Comparison of ENCODE assay signal across 16 mouse cellular contexts in genomic region chr17:34798071-34798470, GRCm38 (mm10). TPM values are rescaled to one million over a fixed set of nuclear protein-coding genes. Genes with fewer than 3 reads are reported as not detected.
DNase-seq lines count a peak whose midpoint lies in the region; ATAC-seq and TF ChIP-seq lines count a peak whose summit lies in the region.
"Not testable (repeated sequence)": the region's sequence is repeated elsewhere in the genome, so short reads cannot be mapped to it uniquely, and the experiment has no call there.
"Had no signal": no experiment of that assay in that cellular context is flagged by ENCODE, and none has a peak within 500 bp of the region (broad histone marks: within the 10 kb centered on the region; RNA-seq: fewer than 3 reads in every experiment).

No protein-coding gene starts in this region.

- not testable (repeated sequence) for ATAC-seq in stomach, postnatal 0 days (ENCODE audit: low FRiP score, low TSS enrichment)

- not testable (repeated sequence) for TF ChIP-seq EP300 in stomach, postnatal 0 days (optimal IDR thresholded peaks at IDR 0.05)

- H3K27ac ChIP-seq in limb, embryonic 10.5 days; stomach, postnatal 0 days (replicated peaks): not testable (repeated sequence)

- not testable (repeated sequence) for H3K4me1 ChIP-seq in limb, embryonic 10.5 days; stomach, postnatal 0 days (replicated peaks; ENCODE audit: control insufficient read depth, insufficient read depth)

- H3K4me3 ChIP-seq in limb, embryonic 10.5 days; stomach, postnatal 0 days (ENCODE audit: low read depth, low read length): not testable (repeated sequence)

- 80% methylated on average over 7 of the region's 7 CpGs for WGBS in limb, embryonic 10.5 days
- 88% methylated on average over 6 of the region's 7 CpGs for WGBS in stomach, postnatal 0 days

- H3K4me2 ChIP-seq in stomach, postnatal 0 days (replicated peaks; ENCODE audit: low read depth) = not testable (repeated sequence)

- H3K36me3 ChIP-seq in limb, embryonic 10.5 days; stomach, postnatal 0 days (ENCODE audit: control insufficient read depth, insufficient read depth, low read length): not testable (repeated sequence)

- H3K9me3 ChIP-seq in limb, embryonic 10.5 days (replicated peaks); stomach, postnatal 0 days (ENCODE audit: control insufficient read depth, low read length): not testable (repeated sequence)

- not testable (repeated sequence) for H3K27me3 ChIP-seq in limb, embryonic 10.5 days (ENCODE audit: low read depth, poor library complexity, severe bottlenecking); stomach, postnatal 0 days (ENCODE audit: control insufficient read depth, insufficient read depth, low read length)

- DNase-seq in adrenal gland, adult 2 months = peak; percentile 53
- DNase-seq in adrenal gland, postnatal 14 days = peak; percentile 70
- peak; percentile 49 to 63 for DNase-seq in adrenal gland, postnatal 36 days
- DNase-seq in heart, adult 11 months = peak; percentile 73
- DNase-seq in limb, embryonic 10.5 days (ENCODE audit: low spot score) = peak; percentile 26
- DNase-seq in stomach, postnatal 0 days (ENCODE audit: low spot score) = peak; percentile 7

- H3K9ac ChIP-seq in stomach, postnatal 0 days (ENCODE audit: low read length) = not testable (repeated sequence)

- not testable (repeated sequence) for TF ChIP-seq CTCF in stomach, postnatal 0 days (IDR thresholded peaks at IDR 0.05; ENCODE audit: low read depth)

RNA-seq across cellular contexts. Expression of gene Cyp21a1, which starts 6.3 kb away (rescaled TPM):
- total RNA-seq in adrenal gland, adult 2 months (2021) = over 10,000 TPM in 1 of 2 experiments, 1,000 to 10,000 TPM in 1; 5,616 to 11,133 TPM
- polyA plus RNA-seq in adrenal gland, adult 2 months (2012; rRNA removed) = 14,410 and 19,594 TPM in 2 replicates
- total RNA-seq in adrenal gland, postnatal 14 days (2021) = 3,653 and 3,825 TPM in 2 replicates
- total RNA-seq in adrenal gland, postnatal 36 days (2021) = 1,000 to 10,000 TPM; 6,006 to 9,312 TPM
- polyA plus RNA-seq in limb, embryonic 10.5 days (2016; fragmentation: Nextera tagmentation; extraction: Ambion mirVana) = not detected in 2 replicates
- polyA plus RNA-seq in stomach, postnatal 0 days (2015; fragmentation: Nextera tagmentation; extraction: Ambion mirVana) = 0.06 TPM in 1 of 2 replicates, not detected in the other
- total RNA-seq: common myeloid progenitor, adult 5-6 weeks; forebrain, postnatal 0 days; MEL had no signal
- polyA plus RNA-seq: C2C12; embryonic facial prominence, embryonic 11.5 days; embryonic facial prominence, embryonic 13.5 days; erythroblast, embryonic 14.5 days; forebrain, embryonic 10.5 days; forebrain, embryonic 13.5 days; forebrain, embryonic 15.5 days; forebrain, postnatal 0 days had no signal

RNA-seq across cellular contexts. Expression of gene Stk19, which starts 38.7 kb away (rescaled TPM):
- total RNA-seq in adrenal gland, adult 2 months (2021) = 10 to 100 TPM; 38.5 to 55.1 TPM
- 139 and 176 TPM in 2 replicates for polyA plus RNA-seq in adrenal gland, adult 2 months (2012; rRNA removed)
- total RNA-seq in adrenal gland, postnatal 14 days (2021) = 38.0 and 38.6 TPM in 2 replicates
- total RNA-seq in adrenal gland, postnatal 36 days (2021) = 10 to 100 TPM; 35.8 to 57.5 TPM
- 23.3 and 28.6 TPM in 2 replicates for polyA plus RNA-seq in limb, embryonic 10.5 days (2016; fragmentation: Nextera tagmentation; extraction: Ambion mirVana)
- polyA plus RNA-seq in stomach, postnatal 0 days (2015; fragmentation: Nextera tagmentation; extraction: Ambion mirVana) = 20.8 and 23.1 TPM in 2 replicates

RNA-seq across cellular contexts. Expression of gene Dxo, which starts 38.7 kb away (rescaled TPM):
- 100 to 1,000 TPM in 1 of 2 experiments, 10 to 100 TPM in 1; 47.0 to 126 TPM for total RNA-seq in adrenal gland, adult 2 months (2021)
- polyA plus RNA-seq in adrenal gland, adult 2 months (2012; rRNA removed) = 82.7 and 107 TPM in 2 replicates
- 65.0 and 65.5 TPM in 2 replicates for total RNA-seq in adrenal gland, postnatal 14 days (2021)
- 10 to 100 TPM; 66.9 to 67.3 TPM for total RNA-seq in adrenal gland, postnatal 36 days (2021)
- polyA plus RNA-seq in limb, embryonic 10.5 days (2016; fragmentation: Nextera tagmentation; extraction: Ambion mirVana) = 77.5 and 83.5 TPM in 2 replicates
- polyA plus RNA-seq in stomach, postnatal 0 days (2015; fragmentation: Nextera tagmentation; extraction: Ambion mirVana) = 29.6 and 32.2 TPM in 2 replicates

RNA-seq across cellular contexts. Expression of gene Skiv2l, which starts 51.9 kb away (rescaled TPM):
- 10 to 100 TPM; 62.1 to 65.8 TPM for total RNA-seq in adrenal gland, adult 2 months (2021)
- 105 and 112 TPM in 2 replicates for polyA plus RNA-seq in adrenal gland, adult 2 months (2012; rRNA removed)
- 55.0 and 60.0 TPM in 2 replicates for total RNA-seq in adrenal gland, postnatal 14 days (2021)
- total RNA-seq in adrenal gland, postnatal 36 days (2021) = 10 to 100 TPM; 59.5 to 59.9 TPM
- polyA plus RNA-seq in limb, embryonic 10.5 days (2016; fragmentation: Nextera tagmentation; extraction: Ambion mirVana) = 57.5 and 65.0 TPM in 2 replicates
- 22.5 and 23.6 TPM in 2 replicates for polyA plus RNA-seq in stomach, postnatal 0 days (2015; fragmentation: Nextera tagmentation; extraction: Ambion mirVana)

RNA-seq across cellular contexts. Expression of gene Nelfe, which starts 52.1 kb away (rescaled TPM):
- total RNA-seq in adrenal gland, adult 2 months (2021) = 10 to 100 TPM; 55.5 to 67.6 TPM
- polyA plus RNA-seq in adrenal gland, adult 2 months (2012; rRNA removed) = 22.8 and 31.5 TPM in 2 replicates
- 54.4 and 58.4 TPM in 2 replicates for total RNA-seq in adrenal gland, postnatal 14 days (2021)
- total RNA-seq in adrenal gland, postnatal 36 days (2021) = 10 to 100 TPM; 52.6 to 53.4 TPM
- polyA plus RNA-seq in limb, embryonic 10.5 days (2016; fragmentation: Nextera tagmentation; extraction: Ambion mirVana) = 151 and 155 TPM in 2 replicates
- polyA plus RNA-seq in stomach, postnatal 0 days (2015; fragmentation: Nextera tagmentation; extraction: Ambion mirVana) = 50.0 and 53.8 TPM in 2 replicates

Comparison
In these comparisons a context has a peak if more than half of its experiments do, and no peak if none do; other contexts are left out.
1. DNase-seq: peak in every context shown above with its lines; median percentile 73 in heart, adult 11 months; 70 in adrenal gland, postnatal 14 days; 56 in adrenal gland, postnatal 36 days; 53 in adrenal gland, adult 2 months; 26 in limb, embryonic 10.5 days; 7 in stomach, postnatal 0 days.